Mouse (Mus musculus): ENCODE results near the gene Slc37a1.

DNA sequence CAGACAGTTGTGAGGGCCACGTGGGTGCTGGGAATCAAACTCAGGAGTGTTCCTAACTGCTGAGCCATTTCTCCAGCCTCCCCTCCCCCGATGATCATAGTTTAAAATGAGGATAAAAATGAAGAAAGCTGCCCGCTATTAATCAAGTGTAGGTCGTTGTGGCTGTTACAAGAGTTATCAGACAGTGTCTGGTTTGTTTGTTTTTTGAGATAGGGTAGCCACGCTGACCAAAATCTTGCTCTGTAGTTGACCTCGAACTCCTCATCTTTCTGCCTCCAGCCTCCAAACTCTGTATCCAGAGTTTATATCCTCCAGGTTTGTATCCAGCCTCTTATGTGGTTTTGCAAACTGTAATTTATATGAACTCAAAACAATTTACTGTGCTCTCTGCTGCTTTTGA, 6.3 kb upstream of the Slc37a1 start:
- TF ChIP-seq CTCF (IDR thresholded peaks at IDR 0.05; ENCODE audit: low read depth, low read length) (no peak), POLR2A (IDR thresholded peaks at IDR 0.05; ENCODE audit: extremely low read depth, insufficient read depth, low read length) (no peak)
